Mouse (Mus musculus) thymus, adult 18-20 months (tissue): ENCODE measurements at regions not wholly inside any gene's neighbourhood (a gene's known extent, or its start where the extent isn't known, plus 50 kb on each side); places are given as distances from the start of the nearest gene placed in this dataset.

Source experiments
- DNase-seq, 2 experiments: peaks; one replicate each; pipeline ENCODE4 v3.0.0; 2022; ENCODE audit warnings: mixed read lengths in 2 of 2

DNA sequence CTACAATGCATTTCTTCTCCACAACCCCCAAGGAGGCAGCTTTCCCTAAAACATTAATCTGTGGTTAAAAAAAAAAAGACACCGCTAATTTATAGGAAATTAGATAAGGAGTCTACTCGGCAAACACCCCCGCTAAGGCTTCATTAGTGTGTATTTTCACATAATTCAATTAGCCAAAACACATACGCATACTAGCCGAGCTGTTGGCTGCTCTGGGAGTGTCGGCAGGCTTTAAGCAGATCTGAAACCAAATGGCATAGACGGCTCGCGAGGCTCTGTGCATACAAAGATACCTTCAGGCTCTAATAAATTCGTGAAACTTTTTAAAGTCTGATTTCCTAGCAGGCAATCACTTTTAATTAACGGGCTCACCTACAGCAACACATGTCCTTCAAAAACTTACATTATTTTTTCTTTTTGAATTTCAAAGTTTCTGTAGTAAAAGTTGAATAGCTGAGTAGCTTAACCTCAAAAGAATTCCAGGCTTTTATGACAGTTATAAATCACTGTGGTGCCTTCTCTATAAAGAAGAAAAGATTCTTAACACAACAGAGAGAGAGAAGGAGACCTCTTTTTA, 68.0 kb upstream of the Smyd2 start:
- no peak for DNase-seq

- DNase-seq: no peak
These were observed 67.2 kb upstream of the Smyd2 start for GRCm38 (mm10) chr1:189989376-189989775.

DNA sequence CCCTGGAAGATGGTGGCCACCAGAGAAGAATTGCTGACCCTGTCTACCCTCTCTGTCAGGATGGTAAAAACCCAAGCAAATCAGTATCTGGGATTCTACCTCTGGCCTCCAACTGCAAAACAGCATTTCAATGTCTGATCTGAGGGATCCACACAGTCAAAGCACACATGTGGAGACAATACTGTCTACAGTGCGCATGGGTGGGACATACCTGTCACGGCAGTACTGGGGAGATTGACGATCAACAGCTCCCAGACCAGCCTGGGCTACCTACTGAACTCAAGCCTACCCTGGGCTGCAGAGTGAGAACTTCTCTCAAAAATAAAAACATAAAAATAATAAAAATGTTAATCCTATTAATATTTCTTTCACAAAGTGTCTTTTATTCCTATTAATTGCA, 66.7 kb upstream of the Smyd2 start:
- no peak for DNase-seq

DNA sequence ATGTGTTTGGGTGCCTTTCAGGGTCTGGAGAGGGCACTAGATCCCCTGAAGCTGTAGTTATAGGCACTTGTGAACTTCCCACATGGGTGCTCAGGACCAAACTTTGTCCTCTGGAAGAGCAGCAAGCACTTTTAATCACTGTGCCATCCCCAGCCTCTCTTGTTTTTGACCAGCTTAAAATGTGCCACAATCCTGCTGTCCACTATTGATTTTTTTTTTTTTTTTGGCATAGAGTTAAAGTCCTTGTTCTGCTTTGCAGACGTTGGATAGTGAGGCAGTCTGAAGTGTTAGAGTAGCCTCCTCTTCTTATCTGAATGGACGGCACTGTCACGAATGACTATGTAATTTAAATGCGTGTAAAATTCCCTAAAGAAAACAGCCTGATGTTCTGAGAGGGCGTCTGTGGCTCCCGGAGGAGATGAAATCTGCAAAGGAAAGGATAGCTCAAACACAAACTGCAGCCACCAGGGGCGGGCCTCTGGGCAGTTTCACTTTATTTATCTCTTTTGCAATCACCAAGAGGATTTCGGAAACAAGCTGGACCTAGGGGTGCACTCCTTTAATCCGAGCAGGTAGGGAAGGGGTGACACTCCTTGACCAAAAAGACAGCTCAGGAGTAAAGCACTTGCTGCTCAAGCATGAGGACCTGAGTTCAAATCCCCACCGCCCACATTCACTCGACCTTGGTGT, 63.5 kb upstream of the Smyd2 start:
- DNase-seq: no peak

DNA sequence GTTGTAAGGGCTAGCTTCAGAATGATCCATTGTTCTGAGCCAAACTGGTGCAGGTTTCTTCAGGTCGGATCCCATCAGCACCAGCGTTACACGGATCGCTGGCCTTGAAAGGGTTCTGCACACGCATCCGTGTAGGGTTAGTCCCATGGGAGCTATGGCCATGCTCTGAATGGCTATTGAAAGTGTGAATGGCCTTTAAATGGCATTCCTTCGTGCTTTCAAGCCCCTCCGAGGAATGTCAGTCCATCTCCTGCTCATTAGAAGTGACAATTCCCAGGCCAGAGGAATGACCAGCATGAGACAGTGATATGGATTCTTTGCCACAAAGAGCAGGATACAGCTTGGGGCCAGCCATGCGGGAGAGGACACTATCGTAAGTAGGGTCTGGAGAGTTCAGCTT, 56.1 kb upstream of the Smyd2 start:
- no peak for DNase-seq

- no peak for DNase-seq
These were observed 53.5 kb upstream of the Smyd2 start for GRCm38 (mm10) chr1:189975660-189976059.

DNA sequence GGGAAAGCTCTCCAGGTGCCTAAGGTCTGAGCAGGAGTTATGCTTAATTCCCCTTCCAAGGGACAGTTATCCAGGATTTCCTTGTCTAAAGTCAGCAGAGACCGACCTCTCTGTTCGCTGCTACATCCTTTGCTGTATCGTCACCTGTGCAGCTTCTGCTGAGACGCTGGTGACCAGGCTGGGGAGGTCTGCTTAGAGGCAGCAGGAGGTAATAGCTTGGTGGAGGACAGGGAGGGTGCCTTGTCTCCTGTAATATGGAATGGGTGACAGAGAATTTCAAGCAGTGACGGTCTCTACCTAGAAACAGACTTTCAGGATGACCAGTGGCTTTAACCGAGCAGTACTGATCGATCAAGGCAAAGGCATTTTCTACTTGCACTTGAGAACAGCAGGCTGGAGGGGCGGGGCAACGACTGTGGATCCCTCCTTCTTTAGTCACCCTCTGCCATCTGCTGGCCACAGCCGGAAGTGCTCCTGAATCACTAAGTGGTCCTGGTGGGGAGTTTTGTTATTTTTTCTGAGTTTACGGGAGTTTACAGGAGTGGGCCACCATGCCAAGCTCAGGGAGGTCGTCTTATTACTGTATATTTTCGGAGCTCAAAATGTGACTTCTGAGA, 50.7 kb upstream of the Smyd2 start:
- peak; percentile 50 to 60 for DNase-seq
